Mouse (Mus musculus) cerebellum, adult 2 months (tissue): ENCODE measurements at regions not wholly inside any gene's neighbourhood (a gene's known extent, or its start where the extent isn't known, plus 50 kb on each side); places are given as distances from the start of the nearest gene placed in this dataset.

Source experiments
- CTCF ChIP-seq: fragments of 200-500 bp; IDR thresholded peaks from 2 replicates; pipeline ENCODE4 v1.5.1; 2011; ENCODE audit warnings: low read depth, mild to moderate bottlenecking, control low read depth, low read length, moderate library complexity, borderline replicate concordance; ENCODE audit not compliant: insufficient read depth
- POLR2A ChIP-seq: fragments of 200-500 bp; IDR thresholded peaks from 2 replicates; pipeline ENCODE4 v1.6.1; 2011; ENCODE audit warnings: low read length, control low read depth, borderline replicate concordance; ENCODE audit not compliant: insufficient read depth

GRCm38 (mm10) chr2:50888992-50889391 is 259.9 kb downstream of the Rnd3 start:
- no peak for TF ChIP-seq CTCF
- no peak for TF ChIP-seq POLR2A
